Mouse (Mus musculus) thymus, postnatal 10 days (tissue): ENCODE measurements around the gene Dcbld1.
"Not testable (repeated sequence)": the region's sequence is repeated elsewhere in the genome, so short reads cannot be mapped to it uniquely, and the experiment has no call there.

Source experiments
- DNase-seq, 2 experiments: peaks; one replicate each; pipeline ENCODE4 v3.0.0; 2021; ENCODE audit warnings: low spot score in 2 of 2

Gene Dcbld1

DNA sequence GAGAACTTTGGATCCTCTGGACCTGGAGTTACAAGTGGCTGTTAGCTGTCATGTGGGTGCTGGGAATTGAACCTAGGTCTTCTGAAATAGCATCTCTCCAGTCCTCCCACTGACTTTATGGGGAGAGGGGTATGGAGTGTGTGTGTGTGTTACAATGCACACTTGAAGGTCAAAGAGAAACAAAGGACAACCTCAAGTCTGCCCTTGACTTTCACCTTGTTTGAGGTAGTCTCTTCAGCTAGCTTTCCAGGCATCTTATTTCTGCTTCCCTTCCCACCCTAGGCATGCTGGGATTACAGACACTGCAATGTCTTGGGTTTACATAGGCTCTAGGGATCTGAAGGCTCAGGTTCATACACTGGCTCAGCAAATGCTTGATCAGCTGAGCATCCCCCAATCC, 68.9 kb downstream of the Dcbld1 start:
- no peak for DNase-seq

DNA sequence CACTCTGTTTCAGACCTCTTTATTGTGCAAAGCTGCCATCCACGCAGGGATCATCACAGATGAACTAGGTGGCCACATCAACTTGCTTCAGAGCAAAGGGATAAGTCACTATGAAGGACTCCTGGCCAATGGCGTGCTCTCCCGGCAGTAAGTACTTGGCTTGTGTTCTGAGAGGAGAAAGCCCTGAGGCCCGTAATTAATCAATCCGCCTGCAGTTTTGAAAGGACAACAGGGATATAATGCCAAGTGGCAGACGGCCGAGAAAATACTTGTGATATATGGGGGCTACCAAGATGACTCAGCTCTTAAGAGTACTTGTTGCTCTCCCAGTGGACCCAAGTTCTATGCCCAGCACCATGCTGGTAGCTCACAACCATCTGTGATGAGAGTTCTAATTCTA, 71.2 kb downstream of the Dcbld1 start:
- no peak for DNase-seq

DNA sequence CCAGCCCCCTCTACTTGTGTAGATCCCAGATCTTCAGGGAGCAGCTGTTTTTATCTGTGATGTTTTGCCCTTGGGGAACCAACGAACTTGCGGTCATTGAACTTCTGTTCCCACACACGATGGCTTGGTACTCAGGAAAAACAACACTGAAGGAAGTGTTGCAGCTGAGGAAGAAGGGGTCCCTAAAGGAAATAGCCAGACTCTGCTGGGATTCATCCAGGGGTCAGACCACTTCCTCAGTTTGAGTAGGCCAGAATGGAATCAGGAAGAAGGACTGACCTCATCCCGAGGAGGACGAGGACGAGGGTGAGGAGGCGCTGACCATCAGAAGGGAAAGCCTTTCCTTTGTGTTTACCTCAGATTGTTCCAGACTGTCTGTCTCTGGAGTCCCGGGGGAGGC, 75.8 kb downstream of the Dcbld1 start:
- no peak for DNase-seq

GRCm38 (mm10) chr10:52319506-52320286, 86.3 kb downstream of the Dcbld1 start:
- no peak for DNase-seq

DNA sequence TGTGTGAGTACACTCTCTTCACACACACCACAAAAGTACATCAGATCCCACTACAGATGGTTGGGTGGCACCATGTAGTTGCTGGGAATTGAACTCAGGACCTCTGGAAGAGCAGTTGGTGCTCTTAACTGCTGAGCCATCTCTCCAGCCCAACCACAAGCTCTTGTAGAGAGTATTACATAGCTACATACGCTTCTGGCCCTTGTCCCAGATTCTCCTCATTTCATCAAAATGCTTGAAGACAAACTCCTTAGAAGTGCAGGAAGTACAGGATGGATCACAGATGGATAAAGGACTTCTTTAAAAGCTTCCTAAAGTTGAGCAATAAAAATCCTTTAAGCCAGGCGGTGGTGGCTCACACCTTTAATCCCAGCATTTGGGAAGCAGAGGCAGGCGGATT, 88.5 kb downstream of the Dcbld1 start:
- no peak for DNase-seq

- peak in 1 of 2 experiments; percentile 40 for DNase-seq
Measured at GRCm38 (mm10) chr10:52331007-52331406, 97.6 kb downstream of the Dcbld1 start.

DNA sequence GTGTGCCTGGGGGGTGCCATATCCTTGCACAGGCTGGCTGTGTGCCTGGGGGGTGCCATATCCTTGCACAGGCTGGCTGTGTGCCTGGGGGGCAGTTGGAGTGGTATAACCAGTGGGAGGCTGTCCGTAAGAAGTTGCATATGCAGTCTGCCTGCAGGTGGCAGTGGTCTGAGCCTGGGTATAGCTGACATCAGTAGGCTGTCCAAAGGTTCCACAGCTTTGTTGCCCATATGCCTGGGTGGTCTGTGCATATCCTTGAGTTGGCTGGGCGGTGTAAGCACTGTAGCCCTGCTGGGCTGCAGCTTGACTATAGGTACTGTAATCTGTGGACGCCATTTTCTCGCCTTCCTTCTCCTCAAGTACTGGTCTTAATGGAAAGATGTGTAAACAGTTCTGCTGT, 109.9 kb downstream of the Dcbld1 start:
- DNase-seq, result not testable (repeated sequence)

GRCm38 (mm10) chr10:52353184-52353583, 119.8 kb downstream of the Dcbld1 start:
- DNase-seq, result no peak

- DNase-seq, result no peak
Measured at GRCm38 (mm10) chr10:52358467-52358866, 125.0 kb downstream of the Dcbld1 start, which contains the start of gene Gm26741. TSS of gene Gm26741 (plus strand) at chr10:52358767.

GRCm38 (mm10) chr10:52360241-52360735, 126.9 kb downstream of the Dcbld1 start:
- DNase-seq, result no peak

GRCm38 (mm10) chr10:52360862-52361609, 127.6 kb downstream of the Dcbld1 start:
- DNase-seq, result no peak

DNA sequence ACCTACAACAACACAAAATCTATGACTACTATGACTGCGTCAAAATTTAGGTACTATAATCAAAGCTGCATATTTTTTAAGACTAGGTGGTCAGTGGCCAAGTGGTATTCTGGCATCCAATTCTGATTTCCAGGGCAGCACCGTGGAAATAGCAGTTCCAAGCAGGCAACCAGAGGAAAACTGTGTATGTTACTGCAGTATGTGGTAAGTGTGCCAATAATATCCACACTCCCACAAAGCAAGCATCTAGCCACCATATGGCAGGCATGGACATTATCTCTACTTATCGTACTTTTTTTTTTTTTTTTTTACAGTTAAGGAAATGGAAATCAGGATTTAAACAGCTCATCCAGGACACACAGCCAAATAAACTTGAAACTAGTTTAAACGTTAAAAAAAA, 135.0 kb downstream of the Dcbld1 start:
- DNase-seq, result no peak
